In the genomic region with DNA sequence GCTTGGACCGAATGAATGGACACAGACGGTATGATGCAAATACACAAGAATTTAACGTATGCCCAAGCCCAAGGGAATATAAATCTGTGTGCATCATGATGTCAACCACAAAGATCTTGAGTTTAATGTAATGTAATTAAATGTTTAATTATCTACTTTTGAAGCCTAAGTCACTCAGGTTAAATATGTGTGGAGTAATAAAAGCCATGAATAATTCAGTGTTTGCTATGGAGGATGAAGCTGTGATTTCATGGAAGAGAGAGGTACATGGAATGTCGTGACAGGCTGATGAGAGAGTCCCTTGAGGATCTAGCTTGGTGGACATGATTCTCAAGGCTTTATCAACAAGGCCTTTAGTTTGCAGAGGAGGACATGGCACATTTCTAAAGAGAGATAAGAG, we compare ENCODE assay signal across 16 mouse cellular contexts.
"Had no signal": no experiment of that assay in that cellular context is flagged by ENCODE, and none has a peak within 500 bp of the region (broad histone marks: within the 10 kb centered on the region; RNA-seq: fewer than 3 reads in every experiment).

No protein-coding gene starts in this region.

- DNase-seq: lung, adult 18-20 months; lung, embryonic 14.5 days; lung, postnatal 10 days; lung, postnatal 4 days; retina, postnatal 1 day; right cerebral cortex, adult 18-20 months; right cerebral cortex, postnatal 25 days; right cerebral cortex, postnatal 4 days; spleen, adult 18-20 months; thymus, adult 18-20 months; thymus, postnatal 14 days; thymus, postnatal 36 days had no signal

- H3K9ac ChIP-seq: lung, embryonic 14.5 days; midbrain, embryonic 13.5 days had no signal

- H3K4me2 ChIP-seq: lung, embryonic 14.5 days; midbrain, embryonic 13.5 days had no signal

- H3K27ac ChIP-seq: midbrain, embryonic 10.5 days; midbrain, embryonic 13.5 days had no signal

- H3K9me3 ChIP-seq: midbrain, embryonic 10.5 days; midbrain, embryonic 13.5 days had no signal

- H3K36me3 ChIP-seq: midbrain, embryonic 10.5 days; midbrain, embryonic 13.5 days had no signal

- H3K4me3 ChIP-seq: midbrain, embryonic 10.5 days; midbrain, embryonic 13.5 days; myocyte had no signal

- ATAC-seq: midbrain, embryonic 13.5 days; midbrain, embryonic 16.5 days had no signal

- H3K4me1 ChIP-seq: midbrain, embryonic 10.5 days; midbrain, embryonic 13.5 days had no signal

- H3K27me3 ChIP-seq: midbrain, embryonic 13.5 days had no signal
